Mouse (Mus musculus): ENCODE data around the gene Lingo1.
A peak's percentile ranks its signal among the peaks of the same experiment; 100 is the strongest.

Gene Lingo1

DNA sequence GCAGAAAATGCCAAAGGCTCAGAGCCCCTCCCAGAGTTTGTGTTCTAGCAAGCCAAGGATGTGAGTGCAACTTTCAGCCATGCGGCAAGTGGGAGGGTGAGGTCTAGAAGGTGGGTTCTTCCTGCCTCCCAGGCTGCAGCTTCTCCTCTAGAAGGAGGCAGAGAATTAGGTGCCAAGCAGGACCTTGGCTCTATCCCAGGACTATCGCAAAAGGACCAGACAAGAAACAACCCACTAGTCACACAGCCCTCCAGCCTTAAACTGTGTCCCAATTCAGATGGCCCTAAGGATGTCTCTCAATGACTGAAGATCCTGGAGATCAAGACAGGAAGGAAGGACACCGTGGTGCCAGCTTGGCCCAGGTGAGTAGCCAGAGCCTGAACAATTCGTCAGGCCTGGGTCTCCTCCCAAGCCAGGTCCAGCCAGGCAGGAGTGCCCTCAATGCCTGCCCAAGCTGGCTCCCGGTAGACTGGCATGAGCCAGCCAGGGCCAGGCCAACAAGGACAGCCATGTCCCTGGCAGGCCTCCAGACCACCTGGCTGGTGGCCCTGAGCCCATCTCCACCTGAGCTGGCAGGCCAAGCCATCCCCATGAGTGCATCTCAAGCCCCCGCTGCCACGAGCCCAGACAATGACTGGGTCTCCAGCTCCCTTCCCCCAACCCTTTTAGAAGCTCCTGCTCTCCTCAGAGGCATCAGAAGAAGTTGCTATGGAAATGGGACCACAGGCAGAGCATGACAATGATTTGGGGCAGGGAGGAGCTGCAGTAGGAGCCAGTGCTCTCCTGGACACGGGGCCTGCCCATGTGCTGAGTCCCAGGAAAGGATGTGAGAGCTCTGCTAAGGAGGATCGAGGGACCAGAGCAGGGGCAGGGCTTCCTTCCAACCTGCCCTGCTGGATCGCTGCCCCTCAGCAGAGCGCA, 19.1 kb downstream of the Lingo1 start:
- DNase-seq (ENCODE audit: low read depth in 2 of 2, low spot score in 2 of 2), result no peak

DNA sequence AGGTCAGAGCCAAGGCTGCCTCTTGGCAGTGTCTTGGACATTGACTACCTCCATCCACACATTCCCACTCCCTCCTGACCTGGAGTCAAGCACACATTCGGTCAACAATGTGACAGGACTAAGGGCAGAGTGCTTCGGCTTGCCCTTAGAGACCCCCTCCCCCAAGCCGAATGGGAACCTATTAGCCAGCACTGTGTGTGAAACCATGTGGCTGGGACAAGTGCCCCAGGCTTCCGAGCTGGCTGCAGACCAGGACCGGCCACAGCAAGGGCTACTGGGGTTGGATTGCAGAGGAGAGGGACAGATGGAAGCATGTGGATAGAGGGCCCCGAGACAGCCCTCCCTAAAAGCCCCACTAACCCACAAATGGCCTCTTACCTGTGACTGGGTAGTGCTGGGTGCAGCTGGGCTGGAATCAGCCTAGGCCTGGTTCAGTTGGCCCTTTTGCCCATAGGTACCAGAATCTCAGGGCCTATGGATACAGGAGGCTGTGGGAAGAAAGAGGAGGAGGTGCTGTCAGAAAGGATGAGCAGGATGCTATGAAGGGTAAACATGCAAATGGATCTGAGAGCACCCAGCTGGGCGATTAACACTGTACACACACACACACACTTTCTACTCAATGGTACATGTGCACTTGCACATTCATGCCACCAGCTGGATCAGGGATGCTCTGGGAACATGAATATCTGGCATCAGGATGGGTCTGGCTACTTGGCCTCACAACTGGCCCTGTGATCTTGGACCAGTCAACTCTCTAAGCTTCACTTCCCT, 20.9 kb downstream of the Lingo1 start:
- DNase-seq (ENCODE audit: low read depth in 2 of 2, low spot score in 2 of 2), result no peak

DNA sequence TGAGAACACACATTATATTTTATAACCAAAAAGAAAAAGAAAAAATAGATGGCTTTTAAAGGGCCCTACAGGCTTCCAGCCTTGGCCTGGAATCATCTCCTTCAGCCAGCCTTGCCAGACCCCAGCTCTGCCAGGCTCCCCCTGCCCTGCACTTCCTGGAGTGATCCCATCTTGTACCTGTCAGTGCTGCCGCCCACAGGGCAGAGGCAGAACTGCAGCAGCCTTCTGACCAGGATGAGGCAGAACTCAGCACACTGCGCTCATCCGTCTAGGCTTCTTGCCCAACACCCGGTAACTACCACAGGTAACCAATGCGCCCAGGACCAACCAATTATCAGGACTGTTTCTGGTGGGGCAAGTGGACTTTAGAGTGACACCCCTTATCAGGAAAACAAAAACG, 22.0 kb downstream of the Lingo1 start:
- DNase-seq (ENCODE audit: low read depth in 2 of 2, low spot score in 2 of 2), result peak in 1 of 2 experiments; percentile 6

DNA sequence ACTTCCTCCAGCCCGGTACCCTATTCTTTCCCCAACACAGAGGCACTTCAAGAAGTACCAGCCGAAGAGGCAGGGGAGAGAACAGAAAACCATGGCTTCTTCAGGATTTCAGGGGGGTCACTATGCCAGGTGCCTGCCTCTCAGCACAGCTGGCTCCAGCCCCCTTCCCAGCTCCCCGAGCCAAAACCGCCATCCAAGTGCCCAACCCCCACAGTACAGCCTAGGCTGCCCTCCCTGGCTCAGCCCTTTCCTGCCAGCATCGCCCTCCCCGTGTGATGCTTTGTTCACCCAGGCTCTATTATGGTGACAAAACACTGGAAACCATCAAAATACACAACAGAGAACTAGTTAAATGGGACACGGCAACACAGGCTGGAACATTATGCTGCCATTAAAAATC, 22.6 kb downstream of the Lingo1 start:
- no peak for DNase-seq (ENCODE audit: low read depth in 2 of 2, low spot score in 2 of 2)

DNA sequence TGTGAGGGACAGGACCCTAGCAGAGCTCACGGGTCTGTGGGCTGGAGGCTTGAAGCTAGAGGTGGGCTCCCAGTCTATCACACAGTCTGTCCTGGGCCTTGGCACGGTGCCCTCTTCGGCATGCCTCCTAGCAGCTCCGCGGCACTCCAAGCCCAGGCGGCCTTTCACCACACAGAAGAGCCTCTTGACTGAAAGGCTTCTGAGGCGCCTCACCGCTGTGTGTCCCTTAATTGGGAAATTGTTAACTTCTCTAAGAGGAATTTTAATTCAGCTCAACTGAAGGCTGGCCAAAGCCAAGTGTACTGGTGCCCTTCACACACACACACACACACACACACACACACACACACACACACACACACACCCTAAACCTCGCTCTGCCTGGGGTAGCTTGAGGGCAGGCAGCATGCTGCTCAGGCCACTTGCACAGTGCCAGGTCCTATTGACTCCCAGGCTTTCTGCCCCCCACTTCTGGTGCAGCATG, 28.6 kb downstream of the Lingo1 start:
- no peak for DNase-seq (ENCODE audit: low read depth in 2 of 2, low spot score in 2 of 2)

DNA sequence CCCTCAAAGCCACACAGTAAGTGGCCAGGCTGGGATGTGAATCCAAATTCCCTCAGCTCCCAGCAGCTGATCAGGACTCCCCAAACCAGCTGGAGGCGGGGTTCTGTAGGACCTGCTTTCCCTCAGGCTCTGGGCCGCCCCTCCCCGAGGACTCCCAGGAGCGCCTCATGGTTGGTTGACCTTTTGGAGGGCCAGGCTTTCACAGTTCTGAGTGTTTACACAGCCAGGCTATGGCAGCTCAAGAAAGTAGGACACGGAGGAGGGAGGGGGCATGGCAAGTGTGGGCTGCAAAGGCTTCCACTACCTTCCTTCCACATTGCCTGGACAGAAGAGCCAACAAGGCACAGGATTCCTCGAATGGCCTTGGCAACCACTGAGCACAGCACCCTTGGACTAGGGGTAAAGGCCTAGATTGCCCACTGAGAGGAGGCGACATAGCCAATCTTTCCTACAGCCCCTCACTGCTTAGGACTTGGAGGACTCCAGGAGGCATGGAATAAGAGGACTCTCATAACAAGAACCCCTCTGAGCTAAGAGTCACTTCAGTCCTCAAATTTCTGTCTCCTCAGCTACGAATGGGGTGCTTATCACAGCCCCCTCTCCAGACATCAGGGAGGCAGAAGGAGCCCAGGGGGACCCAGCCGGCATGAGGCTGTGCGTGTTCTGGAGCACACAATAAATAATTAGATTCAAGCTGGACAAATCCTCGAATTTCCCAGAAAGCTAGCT, 29.5 kb downstream of the Lingo1 start:
- DNase-seq (ENCODE audit: low read depth in 2 of 2, low spot score in 2 of 2), result no peak

DNA sequence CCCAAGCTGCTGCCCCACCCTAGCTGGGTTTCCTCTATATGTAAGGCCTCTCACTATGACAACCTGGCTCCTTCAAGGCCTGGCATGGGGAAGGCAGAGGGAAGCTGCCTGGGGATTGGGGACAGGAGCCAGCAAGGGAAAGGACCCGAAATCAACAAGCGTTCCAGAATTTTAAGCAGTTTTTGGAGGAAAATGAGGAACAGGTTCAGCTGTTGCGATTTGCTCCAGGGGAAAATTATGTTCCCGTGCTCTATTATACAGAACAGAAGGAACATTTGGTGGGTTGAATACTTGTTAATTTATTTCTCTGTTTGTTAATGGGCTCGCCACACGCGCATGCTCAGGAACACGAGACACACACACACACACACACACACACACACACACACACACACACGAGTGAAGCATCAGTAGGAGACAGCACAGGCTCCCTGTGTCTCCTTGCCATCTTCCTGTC, 34.1 kb downstream of the Lingo1 start:
- no peak for DNase-seq (ENCODE audit: low read depth in 2 of 2, low spot score in 2 of 2)

DNA sequence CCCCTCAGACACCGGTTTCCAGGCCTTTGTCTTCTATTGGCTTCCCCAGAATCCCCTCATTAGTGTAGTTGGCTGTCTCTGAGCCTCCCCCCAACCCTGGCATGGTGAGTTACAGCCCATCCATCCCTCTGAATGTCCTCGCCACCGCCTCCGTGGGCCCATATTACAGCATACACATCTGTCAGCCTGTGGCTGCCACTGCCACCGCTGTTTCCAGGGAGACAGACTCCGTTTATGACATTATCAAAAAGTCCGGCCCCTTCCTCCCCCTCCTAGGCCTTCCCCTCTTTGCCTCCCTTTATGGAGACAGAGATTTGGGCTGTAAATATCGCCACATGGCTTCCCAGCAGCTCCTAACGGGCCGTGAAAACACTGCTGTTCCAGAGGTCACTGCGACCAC, 38.5 kb downstream of the Lingo1 start:
- no peak for DNase-seq (ENCODE audit: low read depth in 2 of 2, low spot score in 2 of 2)

DNA sequence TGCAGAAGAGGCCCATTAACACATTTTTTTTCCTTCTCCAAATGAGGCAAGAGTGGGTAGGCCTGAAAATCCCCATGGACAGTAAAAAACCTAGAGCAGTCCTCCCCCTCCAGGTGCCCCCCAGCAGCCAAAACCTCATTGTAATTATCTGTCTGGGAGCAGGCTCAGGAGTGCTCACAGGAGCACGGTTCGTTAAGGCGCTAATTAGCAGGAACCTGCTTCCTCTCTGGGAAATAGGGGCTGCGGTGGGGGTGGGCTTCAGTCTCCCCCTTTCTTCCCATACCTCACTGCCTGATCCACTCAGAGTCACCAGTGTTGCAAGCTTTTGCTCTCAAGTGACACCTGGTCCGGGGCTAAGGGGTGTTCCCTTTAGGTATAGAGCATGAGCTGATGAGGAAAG, 41.1 kb downstream of the Lingo1 start:
- DNase-seq (ENCODE audit: low read depth in 2 of 2, low spot score in 2 of 2), result no peak

DNA sequence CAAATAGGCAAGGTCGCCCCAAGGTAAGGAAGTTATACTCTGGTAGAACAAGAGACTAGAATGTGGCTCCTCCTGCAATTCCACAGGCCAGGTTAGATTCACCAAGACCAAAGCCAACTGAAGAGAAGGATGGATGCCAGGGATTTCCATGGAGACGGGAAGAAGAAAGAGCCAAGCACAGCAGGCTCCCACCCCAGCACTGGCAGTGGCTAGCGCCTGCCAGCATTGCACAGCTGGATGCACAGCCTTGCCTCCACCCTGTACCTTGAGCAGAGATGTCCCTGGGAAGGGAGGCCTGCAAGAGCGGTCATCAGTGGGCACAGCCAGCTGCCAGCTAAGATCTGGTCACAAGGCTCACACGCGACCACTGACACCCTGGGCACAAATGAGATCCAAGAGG, 42.9 kb downstream of the Lingo1 start:
- no peak for DNase-seq (ENCODE audit: low read depth in 2 of 2, low spot score in 2 of 2)

DNA sequence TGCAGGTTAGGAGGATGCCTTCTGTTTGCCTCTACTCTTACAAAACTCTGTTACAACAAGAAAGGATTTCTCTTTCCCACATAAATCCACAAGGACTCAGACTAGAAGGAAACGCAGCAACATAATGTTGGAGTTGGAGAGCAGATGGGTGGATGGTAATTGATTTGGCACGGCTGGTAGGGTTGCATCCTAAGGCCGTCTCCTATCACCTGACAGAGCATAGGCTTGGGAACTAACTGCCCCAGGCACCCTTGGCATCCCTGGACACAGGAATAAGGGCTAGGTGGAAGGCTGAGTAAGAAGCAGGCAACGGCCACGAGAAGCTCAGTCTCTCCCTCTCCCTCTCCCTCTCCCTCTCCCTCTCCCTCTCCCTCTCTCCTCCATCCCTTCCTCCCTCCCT, 48.2 kb downstream of the Lingo1 start:
- DNase-seq (ENCODE audit: low read depth in 2 of 2, low spot score in 2 of 2), result no peak

DNA sequence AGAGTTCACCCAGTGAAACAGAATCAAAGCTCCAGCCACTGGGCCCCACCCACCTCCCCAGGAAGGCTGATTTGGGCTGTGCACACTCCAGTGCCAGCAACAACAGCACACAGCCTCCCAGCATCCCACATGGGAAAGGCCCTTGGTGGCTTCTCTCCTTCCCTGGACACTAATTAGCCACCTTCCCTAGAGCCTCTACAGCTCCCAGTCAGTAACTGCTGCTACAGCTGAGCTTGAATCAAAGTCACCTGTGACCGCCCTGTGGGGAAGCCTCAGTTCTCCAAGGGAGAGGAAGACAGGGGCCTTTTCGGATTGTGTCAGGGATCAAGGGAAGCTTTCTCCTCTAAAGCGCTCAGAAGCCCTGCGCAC, 49.4 kb downstream of the Lingo1 start:
- no peak for DNase-seq (ENCODE audit: low read depth in 2 of 2, low spot score in 2 of 2)

DNA sequence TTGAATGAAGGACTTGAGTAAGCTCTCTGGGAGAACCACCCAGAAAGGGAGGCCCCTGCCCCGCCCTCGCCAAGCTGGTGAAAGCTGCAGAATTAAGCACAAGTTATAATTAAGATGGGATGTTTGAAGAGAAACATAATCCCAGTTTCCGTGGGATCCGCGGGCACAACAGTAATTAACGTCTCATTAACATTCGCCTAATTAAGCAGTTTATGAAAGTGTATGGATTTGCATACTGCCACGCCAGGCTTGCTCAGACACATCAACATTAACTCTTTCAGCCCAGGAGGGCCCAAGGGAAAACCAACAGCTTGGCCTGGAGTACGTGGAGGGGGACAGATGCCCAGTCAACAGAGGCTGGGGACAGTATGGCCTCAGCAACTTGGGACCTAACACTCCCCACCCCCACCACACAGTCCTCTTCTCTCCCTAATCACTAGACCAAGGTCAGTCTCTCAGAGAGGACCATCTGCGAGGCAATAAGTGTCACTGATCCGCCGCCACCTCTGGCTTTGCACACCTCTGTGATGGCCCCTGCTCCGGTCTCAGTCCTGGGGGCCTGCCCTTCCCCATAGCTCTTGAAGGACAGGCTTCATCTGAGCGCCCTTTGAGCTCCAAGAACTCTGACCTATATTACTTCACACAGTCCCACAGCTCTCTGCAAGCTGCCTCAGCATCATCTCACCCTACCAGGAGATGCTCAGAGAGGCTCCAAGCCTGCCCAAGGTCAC, 49.9 kb downstream of the Lingo1 start:
- DNase-seq (ENCODE audit: low read depth in 2 of 2, low spot score in 2 of 2), result no peak

DNA sequence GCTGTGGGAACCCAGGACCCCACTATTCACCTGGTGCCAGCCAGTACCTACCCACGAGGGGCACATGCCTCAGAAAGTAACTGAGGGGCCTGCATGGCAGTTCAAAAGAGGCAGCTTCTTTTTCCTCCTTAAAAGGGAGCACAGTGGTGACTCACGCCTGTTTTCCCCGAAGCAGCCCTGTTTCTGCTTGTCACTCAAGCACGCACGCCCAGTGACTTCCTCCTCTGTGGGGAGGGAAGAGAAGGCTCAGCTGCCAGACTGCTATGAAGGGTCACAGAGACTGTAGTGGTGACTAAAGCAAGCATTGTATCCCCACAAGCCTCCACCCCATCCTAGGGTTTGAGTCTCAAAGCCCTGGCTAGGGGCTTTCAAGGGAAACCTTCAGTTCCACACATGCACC, 51.9 kb downstream of the Lingo1 start:
- DNase-seq (ENCODE audit: low read depth in 2 of 2, low spot score in 2 of 2), result no peak

DNA sequence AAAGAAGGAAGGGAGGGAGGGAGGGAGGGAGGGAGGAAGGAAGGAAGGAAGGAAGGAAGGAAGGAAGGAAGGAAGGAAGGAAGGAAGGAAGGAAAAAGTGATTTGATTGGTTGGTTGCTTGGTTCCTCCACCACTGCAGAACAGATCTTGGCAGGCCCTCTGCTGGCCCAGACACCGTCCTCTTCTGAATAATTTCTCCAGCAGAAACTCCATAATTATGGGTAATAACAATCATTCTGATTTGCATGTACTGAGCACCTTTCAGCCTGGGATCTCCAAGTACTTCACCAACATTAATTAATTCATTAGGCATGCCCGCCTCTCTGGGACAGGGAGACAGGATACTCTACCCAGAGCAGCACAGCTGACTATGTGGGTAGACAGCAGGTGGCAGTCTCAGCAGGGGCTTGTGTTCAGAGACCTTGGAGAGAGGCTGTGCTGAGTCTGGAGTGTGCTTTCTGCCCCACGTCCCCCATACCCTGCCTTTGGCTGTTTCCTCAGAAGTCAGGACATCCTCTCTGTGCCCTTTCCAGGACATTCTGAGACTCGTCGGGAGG, 57.0 kb downstream of the Lingo1 start:
- DNase-seq (ENCODE audit: low read depth in 2 of 2, low spot score in 2 of 2), result no peak

DNA sequence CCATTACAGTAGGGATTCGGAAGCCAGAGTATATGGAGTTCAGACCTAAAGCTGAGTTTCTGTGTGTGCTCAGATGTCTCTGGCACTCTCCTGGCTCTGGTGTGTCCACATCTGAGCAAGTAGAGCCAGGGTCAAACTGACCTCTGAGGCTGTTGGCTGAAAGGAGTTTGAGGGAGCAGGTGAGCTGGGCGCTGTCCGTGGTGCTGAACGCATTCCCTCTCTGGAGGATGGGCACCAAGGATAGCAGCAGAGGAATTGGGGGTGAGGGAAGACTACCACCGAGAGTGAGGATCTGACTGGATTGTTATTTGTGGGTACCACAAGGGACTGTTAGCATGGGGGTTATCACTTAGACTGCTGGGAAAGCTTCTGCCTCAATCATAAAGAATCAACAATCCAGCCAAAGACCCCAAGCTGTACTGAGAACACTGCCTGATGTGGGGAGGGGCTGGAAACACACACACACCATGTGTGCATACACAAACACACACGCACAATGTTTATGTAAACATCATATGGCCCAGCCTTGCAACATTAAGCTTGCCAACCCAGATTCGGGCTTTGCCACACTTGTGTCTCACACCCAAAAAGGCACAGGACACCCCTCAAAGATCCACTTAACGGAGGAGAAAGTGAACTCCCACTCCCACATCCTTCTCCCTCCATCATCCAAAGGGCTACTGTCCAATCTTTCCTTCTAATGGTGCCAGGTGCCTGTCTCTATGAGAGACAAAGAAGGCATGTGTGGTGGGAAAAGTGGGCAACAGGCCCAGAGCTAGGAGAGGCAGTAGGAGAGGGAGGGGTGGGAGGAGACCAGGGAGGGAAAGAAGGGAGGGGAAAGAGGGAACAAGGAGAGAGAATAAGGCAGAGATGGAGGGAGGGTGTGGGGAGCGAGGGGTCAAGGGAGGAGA, 57.8 kb downstream of the Lingo1 start:
- no peak for DNase-seq (ENCODE audit: low read depth in 2 of 2, low spot score in 2 of 2)

DNA sequence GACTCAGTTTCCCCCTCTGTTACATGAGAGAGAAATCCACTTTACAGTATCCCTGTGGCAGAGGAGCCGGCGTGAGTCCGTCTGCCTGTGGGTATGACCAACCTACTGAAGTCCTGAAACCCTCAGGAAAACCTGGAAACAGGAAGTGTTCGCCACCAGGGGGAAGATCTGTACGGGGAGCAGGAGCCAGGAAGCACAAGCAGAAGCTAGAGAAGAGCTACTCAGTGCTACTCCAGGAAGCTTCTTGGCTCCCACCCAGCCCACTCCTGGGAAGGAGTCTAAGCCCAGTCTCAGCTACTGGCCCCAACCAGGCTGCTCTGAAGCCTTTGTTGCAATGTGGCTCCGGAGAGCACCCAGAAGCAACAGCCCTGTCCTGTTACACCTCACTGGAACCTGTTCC, 61.9 kb downstream of the Lingo1 start:
- DNase-seq (ENCODE audit: low read depth in 2 of 2, low spot score in 2 of 2), result no peak

DNA sequence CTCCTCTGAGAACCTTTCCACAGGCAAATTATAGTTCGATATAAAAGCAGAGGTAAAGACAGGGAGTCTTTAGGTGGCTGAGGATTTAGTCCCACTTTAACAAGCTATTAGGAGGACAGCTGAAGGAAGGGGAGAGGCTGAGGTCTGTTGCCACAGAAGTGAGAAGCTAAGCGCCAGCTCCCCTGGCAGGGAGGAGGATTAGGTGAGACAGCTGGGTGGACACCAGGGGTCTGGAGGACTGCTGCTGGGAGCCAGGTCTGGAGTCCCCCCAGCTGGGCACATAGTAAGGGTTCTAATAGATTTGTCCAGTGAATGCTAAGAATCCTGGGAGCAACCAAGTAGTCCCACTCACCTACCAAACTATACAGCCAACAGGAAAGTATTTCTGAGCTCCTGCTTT, 65.3 kb downstream of the Lingo1 start:
- DNase-seq (ENCODE audit: low read depth in 2 of 2, low spot score in 2 of 2), result no peak

DNA sequence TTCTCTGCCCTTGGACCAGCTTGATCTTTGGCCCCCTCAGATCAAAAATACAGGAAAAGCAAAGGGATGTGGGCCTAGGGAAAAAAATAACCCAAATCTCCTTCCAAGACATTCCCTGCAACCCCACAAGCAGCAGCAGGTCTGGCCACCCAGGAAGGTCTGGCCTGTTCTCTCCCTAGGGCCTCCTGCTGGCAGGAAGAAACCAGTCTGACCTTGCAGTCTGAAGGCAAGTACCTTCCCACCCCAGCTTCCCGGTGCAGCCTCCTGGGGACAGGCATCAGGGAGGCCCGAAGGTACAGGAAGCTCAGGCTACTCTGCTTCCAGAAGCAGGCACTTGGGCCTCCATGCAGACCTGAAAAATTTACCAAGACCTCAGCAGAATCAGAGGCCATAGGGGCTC, 67.1 kb downstream of the Lingo1 start:
- no peak for DNase-seq (ENCODE audit: low read depth in 2 of 2, low spot score in 2 of 2)

All from CD8-positive naive resting alpha-beta T cell, adult 2 months (primary cell).